Mouse (Mus musculus) spleen, adult 2 months (tissue): Measurements from ENCODE around the gene Tmem88. TPM values are rescaled to one million over a fixed set of nuclear protein-coding genes. Genes with fewer than 3 reads are reported as not detected.

Experiments
- DNase-seq, 2 experiments: peaks; one replicate each; pipeline versions ENCODE4 v3.0.0 to v3.0.0-alpha.2; 2012 to 2021; ENCODE audit warnings: low spot score in 2 of 2, low read depth in 1 of 2
- H3K27ac ChIP-seq: fragments of 200-500 bp; 2 replicates; pipeline ENCODE4 v1.5.1; 2012; ENCODE audit warnings: low read length, inconsistent platforms; ENCODE audit not compliant: insufficient read depth
- H3K27me3 ChIP-seq: fragments of 200-500 bp; 2 replicates; pipeline ENCODE4 v1.6.1; 2012; ENCODE audit warnings: mild to moderate bottlenecking, moderate library complexity, low read length, inconsistent platforms; ENCODE audit not compliant: control insufficient read depth, insufficient read depth
- H3K36me3 ChIP-seq: fragments of 200-500 bp; 2 replicates; pipeline ENCODE4 v1.6.1; 2012; ENCODE audit warnings: mild to moderate bottlenecking, low read length, inconsistent platforms; ENCODE audit not compliant: control insufficient read depth, insufficient read depth
- H3K4me1 ChIP-seq: fragments of 200-500 bp; 2 replicates; pipeline ENCODE4 v1.6.1; 2011; ENCODE audit warnings: inconsistent platforms; ENCODE audit not compliant: control insufficient read depth, insufficient read depth, insufficient read length
- H3K4me3 ChIP-seq: fragments of 200-500 bp; 2 replicates; pipeline ENCODE4 v1.5.1; 2011; ENCODE audit warnings: mild to moderate bottlenecking, inconsistent platforms; ENCODE audit not compliant: insufficient read depth, insufficient read length; ENCODE audit errors: extremely low read depth
- CTCF ChIP-seq: fragments of 200-500 bp; IDR thresholded peaks from 2 replicates; pipeline ENCODE4 v1.5.1; 2011; ENCODE audit warnings: mild to moderate bottlenecking, inconsistent platforms; ENCODE audit not compliant: insufficient read depth, insufficient read length, insufficient replicate concordance; ENCODE audit errors: extremely low read depth
- POLR2A ChIP-seq: fragments of 200-500 bp; IDR thresholded peaks from 2 replicates; pipeline ENCODE4 v1.6.1; 2011; ENCODE audit warnings: low read depth, low read length, inconsistent platforms
- WGBS: fragments of 180-500 bp; shearing (Covaris S2); methylation state at CpG from one replicate; pipeline ENCODE4 v1.1.7; 2018; 5-methylcytosine and 5-hydroxymethylcytosine counted together
- polyA plus RNA-seq: library from polyadenylated mRNA; depleted of rRNA; stranded (reverse); fragments of >200 nt; gene quantifications from 2 replicates; pipeline ENCODE4 v1.2.3, GENCODE M21; 2012

Gene Tmem88
- polyA plus RNA-seq, 1 experiment, result 14.3 TPM

GRCm38 (mm10) chr11:69371601-69372000 is 26.4 kb downstream of the Tmem88 start:
- no peak for DNase-seq
- Histone ChIP-seq H3K36me3 (no peaks in the 10 kb centered on the region), H3K4me1 (no peaks in the 10 kb centered on the region; the same call in 1 of the 2 replicates), H3K27ac (peak overlapping the region; percentile 61), H3K27me3 (no peaks in the 10 kb centered on the region), H3K4me3 (no peak overlapping the region)
- 87% methylated on average over 12 of the region's 12 CpGs for WGBS
- TF ChIP-seq POLR2A (no peak), CTCF (no peak)

GRCm38 (mm10) chr11:69370817-69371215 is 27.2 kb downstream of the Tmem88 start:
- WGBS, result 80% methylated on average over 9 of the region's 9 CpGs
- Histone ChIP-seq H3K27me3 (no peaks in the 10 kb centered on the region), H3K4me1 (peaks cover 4% of the 10 kb centered on the region; the same call in 1 of the 2 replicates), H3K36me3 (no peaks in the 10 kb centered on the region), H3K27ac (0 out of 2 replicates have a peak overlapping the region, but pooled peaks have one; percentile 6), H3K4me3 (no peak overlapping the region)
- DNase-seq, result no peak
- TF ChIP-seq POLR2A, result no peak
- no peak for TF ChIP-seq CTCF

- no peak for DNase-seq
- Histone ChIP-seq H3K27ac (no peak overlapping the region), H3K36me3 (no peaks in the 10 kb centered on the region), H3K4me3 (no peak overlapping the region), H3K27me3 (no peaks in the 10 kb centered on the region), H3K4me1 (peaks cover 4% of the 10 kb centered on the region; the same call in 1 of the 2 replicates)
- TF ChIP-seq POLR2A (no peak), CTCF (no peak)
- WGBS, result 45% methylated on average over 2 of the region's 2 CpGs
Observed at GRCm38 (mm10) chr11:69369990-69370816, 27.8 kb downstream of the Tmem88 start.

- peaks cover 8% of the 10 kb centered on the region; the same call in 1 of the 2 replicates for H3K4me1 ChIP-seq
- TF ChIP-seq CTCF (no peak), POLR2A (no peak; the same call in 1 of the 2 replicates)
- no peak for DNase-seq
- H3K27ac ChIP-seq, result peak within 1 kb of the TSS; percentile 89
- H3K4me3 ChIP-seq, result peak within 1 kb of the TSS; percentile 92
- no peaks in the 10 kb centered on the region for H3K36me3 ChIP-seq
- no peaks in the 10 kb centered on the region for H3K27me3 ChIP-seq
- 0% methylated on average over 19 of the region's 34 CpGs for WGBS
Observed at GRCm38 (mm10) chr11:69369215-69369989, 28.6 kb downstream of the Tmem88 start, which contains the start of gene Chd3. TSS of gene Chd3 (minus strand) at chr11:69369406.

- Histone ChIP-seq H3K27ac (peak overlapping the region; percentile 89), H3K36me3 (peaks cover 4% of the 10 kb centered on the region), H3K4me3 (peak overlapping the region; percentile 92), H3K4me1 (peaks cover 8% of the 10 kb centered on the region; the same call in 1 of the 2 replicates), H3K27me3 (no peaks in the 10 kb centered on the region)
- DNase-seq, result peak in 1 of 2 experiments; percentile 37
- TF ChIP-seq POLR2A, result no peak; the same call in 1 of the 2 replicates
- no peak for TF ChIP-seq CTCF
- WGBS, result under 1% methylated on average over 82 of the region's 106 CpGs
Observed at GRCm38 (mm10) chr11:69368356-69369214, 29.4 kb downstream of the Tmem88 start.
